Mouse (Mus musculus) liver, embryonic 16.5 days (tissue): ENCODE results near the gene Dqx1. TPM values are rescaled to one million over a fixed set of nuclear protein-coding genes. Genes with fewer than 3 reads are reported as not detected.

Experiments used
- ATAC-seq: fragments of 200-750 bp; cut with Nextera tagmentation; 2 replicates; pipeline ENCODE4 v1.8.0; 2017; ENCODE audit warnings: low read depth, mild to moderate bottlenecking, moderate number of reproducible peaks, moderate library complexity
- H3K27ac ChIP-seq: fragments of 300-500 bp; sonication (generic); 2 replicates; pipeline ENCODE4 v1.5.1; 2014; ENCODE audit warnings: mild to moderate bottlenecking, low read length
- H3K27me3 ChIP-seq: fragments of 300-500 bp; sonication (generic); 2 replicates; pipeline ENCODE4 v1.6.1; 2014; ENCODE audit warnings: low read depth, low read length, mixed read lengths; ENCODE audit not compliant: control insufficient read depth, insufficient read depth
- H3K36me3 ChIP-seq: fragments of 300-500 bp; sonication (generic); 2 replicates; pipeline ENCODE4 v1.6.1; 2014; ENCODE audit warnings: mild to moderate bottlenecking; ENCODE audit not compliant: control insufficient read depth, insufficient read depth
- H3K4me1 ChIP-seq: fragments of 300-500 bp; sonication (generic); 2 replicates; pipeline ENCODE4 v1.6.1; 2014; ENCODE audit warnings: low read depth, low read length, mixed read lengths; ENCODE audit not compliant: control insufficient read depth
- H3K4me2 ChIP-seq: fragments of 300-500 bp; sonication (generic); 2 replicates; pipeline ENCODE4 v1.6.1; 2014; ENCODE audit warnings: low read depth, low read length, mixed read lengths
- H3K4me3 ChIP-seq: fragments of 300-500 bp; sonication (generic); 2 replicates; pipeline ENCODE4 v1.5.1; 2014; ENCODE audit warnings: low read depth, mild to moderate bottlenecking, low read length
- H3K9ac ChIP-seq: fragments of 300-500 bp; sonication (generic); 2 replicates; pipeline ENCODE4 v1.6.1; 2014; ENCODE audit warnings: low read depth, low read length
- H3K9me3 ChIP-seq: fragments of 300-500 bp; sonication (generic); replicated peaks from 2 replicates; pipeline ENCODE4 v1.6.1; 2016; ENCODE audit warnings: low read length; ENCODE audit not compliant: control insufficient read depth
- WGBS: fragments of 180-500 bp; shearing (Covaris S2); extraction: QIAGEN DNeasy Blood & Tissue Kit; methylation state at CpG from one replicate; pipeline ENCODE4 v1.1.7; 2014; ENCODE audit not compliant: insufficient replicate concordance; 5-methylcytosine and 5-hydroxymethylcytosine counted together
- polyA plus RNA-seq: library from polyadenylated mRNA; unstranded; fragments of >200 nt; fragmentation: Nextera tagmentation; extraction: Ambion mirVana; gene quantifications from 2 replicates; pipeline ENCODE4 v1.2.1, GENCODE M21; 2015

Gene Dqx1
- polyA plus RNA-seq, 1 experiment from 2014 or later, result 9.3 TPM

GRCm38 (mm10) chr6:83087205-83087925, 29.7 kb downstream of the Dqx1 start:
- no peaks in the 10 kb centered on the region for H3K36me3 ChIP-seq
- no peak for ATAC-seq
- H3K27ac ChIP-seq, result no peak overlapping the region
- H3K9me3 ChIP-seq, result no peaks in the 10 kb centered on the region
- 3% methylated on average over 47 of the region's 47 CpGs for WGBS
- H3K27me3 ChIP-seq, result peaks cover 79% of the 10 kb centered on the region
- no peak overlapping the region for H3K9ac ChIP-seq
- H3K4me2 ChIP-seq, result peak overlapping the region; percentile 28
- H3K4me1 ChIP-seq, result no peaks in the 10 kb centered on the region; the same call in 1 of the 2 replicates
- peak overlapping the region; percentile 10 for H3K4me3 ChIP-seq

DNA sequence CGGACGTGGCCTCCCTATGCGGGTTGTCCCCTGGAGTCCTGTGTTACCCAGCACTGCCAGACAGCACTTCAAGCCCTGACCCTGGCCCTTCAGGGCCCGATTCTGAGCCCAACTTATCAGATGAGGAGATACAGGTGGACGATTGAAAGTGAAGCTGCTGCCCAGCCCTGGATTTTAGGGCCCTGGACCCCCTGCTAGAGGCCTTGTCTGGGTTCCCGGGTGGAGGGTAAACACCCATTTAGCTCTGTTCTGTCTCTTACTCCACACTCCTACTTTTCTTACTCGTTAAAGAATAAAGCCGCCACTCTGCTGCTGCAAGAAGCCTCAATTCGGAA, 30.2 kb downstream of the Dqx1 start:
- H3K9me3 ChIP-seq, result no peaks in the 10 kb centered on the region
- H3K4me1 ChIP-seq, result no peaks in the 10 kb centered on the region; the same call in 1 of the 2 replicates
- H3K9ac ChIP-seq, result no peak overlapping the region
- H3K27me3 ChIP-seq, result peaks cover 80% of the 10 kb centered on the region
- 0 out of 2 replicates have a peak overlapping the region, but pooled peaks have one; percentile 28 for H3K4me2 ChIP-seq
- peak overlapping the region; percentile 10; the same call in 1 of the 2 replicates for H3K4me3 ChIP-seq
- 20% methylated on average over 9 of the region's 9 CpGs for WGBS
- H3K27ac ChIP-seq, result no peak overlapping the region
- ATAC-seq, result no peak
- no peaks in the 10 kb centered on the region for H3K36me3 ChIP-seq

DNA sequence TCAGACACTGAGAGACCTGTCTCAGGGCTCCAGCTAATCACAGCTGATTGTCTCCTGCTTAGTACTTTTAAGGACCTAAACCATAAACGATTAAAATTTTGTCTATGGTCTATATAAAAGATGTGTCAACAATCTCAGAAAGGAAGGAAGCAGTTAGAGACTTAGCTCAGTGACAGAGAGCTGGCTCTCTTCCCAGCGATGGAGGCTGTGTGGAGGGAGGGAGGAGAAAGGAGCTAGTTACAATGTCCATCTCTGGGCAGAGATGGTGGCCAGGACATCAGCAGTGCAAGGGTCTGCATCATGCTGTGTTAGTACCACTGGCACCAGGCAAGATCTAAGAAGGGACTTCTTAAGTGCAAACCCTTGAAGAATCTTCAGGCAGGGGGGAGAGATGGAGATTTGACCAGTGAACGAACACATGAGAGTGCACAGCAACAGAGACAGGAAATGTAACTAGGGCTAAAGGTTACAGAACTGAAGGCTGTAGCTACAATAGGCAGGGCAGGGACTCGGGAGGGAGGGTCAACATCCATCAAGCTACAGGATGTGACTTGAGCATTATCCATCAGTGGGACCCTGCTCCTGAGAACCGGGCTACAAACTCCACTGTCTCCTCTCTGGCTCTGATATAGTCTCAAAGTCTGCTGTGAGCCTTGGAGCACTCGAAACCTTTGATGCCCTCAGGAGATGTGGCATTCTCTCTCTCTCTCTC, 34.9 kb downstream of the Dqx1 start:
- H3K36me3 ChIP-seq, result no peaks in the 10 kb centered on the region
- 0 out of 2 replicates have a peak, but pooled peaks have one; percentile 37 for ATAC-seq
- no peak overlapping the region for H3K9ac ChIP-seq
- peaks cover 33% of the 10 kb centered on the region for H3K27me3 ChIP-seq
- H3K27ac ChIP-seq, result no peak overlapping the region
- H3K9me3 ChIP-seq, result 0 out of 2 replicates have a peak, but pooled peaks cover 2% of the 10 kb centered on the region
- no peaks in the 10 kb centered on the region for H3K4me1 ChIP-seq
- no peak overlapping the region for H3K4me2 ChIP-seq
- 20% methylated on average over 6 of the region's 6 CpGs for WGBS
- no peak overlapping the region for H3K4me3 ChIP-seq

DNA sequence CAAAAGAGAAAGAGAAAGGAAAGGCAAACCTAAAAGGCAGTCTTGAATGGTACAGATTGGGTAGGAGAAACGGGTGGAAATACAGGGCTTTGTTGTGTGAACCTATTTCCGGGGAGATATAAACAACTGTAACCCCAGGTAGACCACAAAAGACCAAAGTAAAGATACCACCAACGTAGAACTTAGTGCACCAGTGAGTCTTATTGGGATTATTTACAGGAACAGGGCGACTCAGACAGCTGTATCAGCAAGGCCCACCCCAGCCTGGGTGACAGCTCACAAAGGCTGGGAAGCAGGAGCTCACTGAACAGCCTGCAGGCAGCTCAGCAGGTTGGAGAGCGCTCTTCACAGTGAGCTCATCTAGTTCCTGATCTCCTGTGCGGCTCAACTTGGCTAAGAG, 38.3 kb downstream of the Dqx1 start:
- no peak overlapping the region for H3K4me3 ChIP-seq
- peaks cover 6% of the 10 kb centered on the region for H3K4me1 ChIP-seq
- ATAC-seq, result no peak
- no peak overlapping the region for H3K4me2 ChIP-seq
- no peaks in the 10 kb centered on the region for H3K36me3 ChIP-seq
- WGBS, result 45% methylated on average over 6 of the region's 6 CpGs
- H3K27ac ChIP-seq, result no peak overlapping the region
- no peak overlapping the region for H3K9ac ChIP-seq
- H3K9me3 ChIP-seq, result 0 out of 2 replicates have a peak, but pooled peaks cover 2% of the 10 kb centered on the region
- H3K27me3 ChIP-seq, result peaks cover 3% of the 10 kb centered on the region; the same call in 1 of the 2 replicates

DNA sequence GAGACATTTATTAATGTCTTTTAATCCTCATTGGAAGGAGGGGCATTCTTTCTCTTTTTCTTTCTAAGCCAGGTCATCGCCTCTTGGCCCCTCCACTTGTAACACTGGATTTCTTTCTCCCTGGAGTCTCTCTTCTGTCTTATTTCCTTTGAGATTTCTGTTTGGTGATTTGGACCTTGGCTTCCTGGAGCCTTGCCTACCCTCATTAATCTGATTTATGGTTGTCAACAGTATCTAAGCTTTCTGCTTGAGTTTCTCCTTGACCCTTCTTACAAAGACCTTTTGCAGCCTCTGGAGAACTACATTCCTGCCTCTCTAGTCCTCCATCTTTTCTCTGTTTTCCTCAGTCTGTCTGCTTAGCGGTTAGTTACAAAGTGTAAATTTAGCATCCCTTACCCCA, 40.8 kb downstream of the Dqx1 start:
- H3K4me1 ChIP-seq, result peaks cover 24% of the 10 kb centered on the region
- no peak overlapping the region for H3K4me2 ChIP-seq
- ATAC-seq, result no peak
- no peak overlapping the region for H3K9ac ChIP-seq
- no peak overlapping the region for H3K4me3 ChIP-seq
- H3K27ac ChIP-seq, result no peak overlapping the region
- H3K36me3 ChIP-seq, result no peaks in the 10 kb centered on the region
- 54% methylated on average over 2 of the region's 2 CpGs for WGBS
- H3K9me3 ChIP-seq, result 0 out of 2 replicates have a peak, but pooled peaks cover 2% of the 10 kb centered on the region
- H3K27me3 ChIP-seq, result no peaks in the 10 kb centered on the region; the same call in 1 of the 2 replicates

- H3K9me3 ChIP-seq, result no peaks in the 10 kb centered on the region
- peak within 1 kb of the TSS; percentile 86 for H3K4me3 ChIP-seq
- no peaks in the 10 kb centered on the region; the same call in 1 of the 2 replicates for H3K27me3 ChIP-seq
- under 1% methylated on average over 25 of the region's 25 CpGs for WGBS
- peak; percentile 83 for ATAC-seq
- peak within 1 kb of the TSS; percentile 100 for H3K4me2 ChIP-seq
- peaks cover 24% of the 10 kb centered on the region for H3K4me1 ChIP-seq
- peak within 1 kb of the TSS; percentile 90 for H3K9ac ChIP-seq
- peak within 1 kb of the TSS; percentile 85 for H3K27ac ChIP-seq
- H3K36me3 ChIP-seq, result no peaks in the 10 kb centered on the region
These were observed 43.7 kb downstream of the Dqx1 start, which contains the start of the genes Ccdc142 and Gm42688 for GRCm38 (mm10) chr6:83101316-83101687. TSS of gene Ccdc142 (plus strand) at chr6:83101601. TSS of gene Gm42688 (plus strand) at chr6:83101617.

GRCm38 (mm10) chr6:83101688-83102556, 44.3 kb downstream of the Dqx1 start:
- H3K4me1 ChIP-seq, result peaks cover 24% of the 10 kb centered on the region
- peak; percentile 72 for ATAC-seq
- H3K27ac ChIP-seq, result peak overlapping the region; percentile 85
- no peaks in the 10 kb centered on the region; the same call in 1 of the 2 replicates for H3K27me3 ChIP-seq
- no peaks in the 10 kb centered on the region for H3K36me3 ChIP-seq
- H3K4me2 ChIP-seq, result peak overlapping the region; percentile 100
- peak overlapping the region; percentile 90 for H3K9ac ChIP-seq
- peak overlapping the region; percentile 86 for H3K4me3 ChIP-seq
- H3K9me3 ChIP-seq, result no peaks in the 10 kb centered on the region
- WGBS, result under 1% methylated on average over 68 of the region's 74 CpGs

DNA sequence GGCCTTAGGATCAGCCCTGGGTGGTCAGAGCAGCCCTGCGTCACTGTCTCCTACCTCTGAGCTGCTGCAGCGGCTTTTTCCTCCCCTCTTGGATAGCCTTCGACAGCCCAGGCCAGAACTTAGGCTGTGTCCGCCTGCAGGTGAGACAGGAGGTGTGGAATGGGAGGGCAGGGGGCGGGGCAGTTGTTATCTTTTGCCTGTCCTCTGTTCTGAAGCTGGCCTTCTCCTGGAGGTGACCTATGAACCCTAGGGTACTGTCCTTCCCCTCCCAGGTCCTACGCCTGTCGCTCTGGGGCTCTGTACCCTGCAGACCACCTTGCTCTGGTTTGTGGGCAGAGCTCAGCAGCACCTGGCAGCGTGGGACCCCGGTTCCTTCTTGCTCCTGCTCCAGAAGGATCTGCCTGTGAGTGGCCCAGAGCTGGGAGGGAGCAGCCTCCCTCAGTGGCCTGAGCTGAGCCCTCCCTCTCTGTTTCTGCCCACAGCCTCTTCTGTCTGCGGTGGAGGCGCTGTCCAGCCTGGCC, 45.5 kb downstream of the Dqx1 start:
- peak overlapping the region; percentile 100 for H3K4me2 ChIP-seq
- peaks cover 30% of the 10 kb centered on the region for H3K4me1 ChIP-seq
- no peak overlapping the region for H3K27ac ChIP-seq
- no peaks in the 10 kb centered on the region for H3K9me3 ChIP-seq
- peak; percentile 41 for ATAC-seq
- H3K4me3 ChIP-seq, result no peak overlapping the region
- H3K36me3 ChIP-seq, result no peaks in the 10 kb centered on the region
- WGBS, result 59% methylated on average over 11 of the region's 11 CpGs
- peak overlapping the region; percentile 90; the same call in 1 of the 2 replicates for H3K9ac ChIP-seq
- no peaks in the 10 kb centered on the region; the same call in 1 of the 2 replicates for H3K27me3 ChIP-seq
